8 mouse cellular contexts compared by ENCODE assay signal in genomic region chr7:128524641-128525040, GRCm38 (mm10). TPM values are rescaled to one million over a fixed set of nuclear protein-coding genes. Genes with fewer than 3 reads are reported as not detected.
DNase-seq lines count a peak whose midpoint lies in the region; ATAC-seq and TF ChIP-seq lines count a peak whose summit lies in the region.

No protein-coding gene starts in this region.

- 88% methylated on average over 3 of the region's 3 CpGs for WGBS in neural tube, embryonic 11.5 days
- WGBS in limb, embryonic 12.5 days, result 85% methylated on average over 3 of the region's 3 CpGs

- H3K36me3 ChIP-seq in neural tube, embryonic 11.5 days (ENCODE audit: control insufficient read depth, insufficient read depth, low read length), result no peaks in the 10 kb centered on the region
- H3K36me3 ChIP-seq in limb, embryonic 12.5 days, result no peaks in the 10 kb centered on the region

- no peak for DNase-seq in gastrocnemius, adult 2 months
- DNase-seq in gastrocnemius, adult 8-10 months (ENCODE audit: low spot score in 2 of 2), result no peak
- no peak for DNase-seq in neural tube, embryonic 11.5 days (ENCODE audit: low spot score)
- no peak for DNase-seq in neural tube, embryonic 10.5 days (ENCODE audit: extremely low spot score, low spot score)
- DNase-seq in urinary bladder, adult 2 months (ENCODE audit: low spot score), result no peak
- DNase-seq in layer of hippocampus, postnatal 36 days, result no peak
- DNase-seq in frontal cortex, postnatal 14 days (ENCODE audit: low spot score in 2 of 2), result no peak

- intact Hi-C loops in gastrocnemius, adult 2 months (cut with DNase I), result loop anchor here (5.0 kb wide), 3 partner anchors 33 to 88 kb away; partner anchors contain the start of genes Inpp5f and Tial1

- peaks cover 4% of the 10 kb centered on the region for H3K4me1 ChIP-seq in neural tube, embryonic 11.5 days (ENCODE audit: control insufficient read depth, insufficient read depth, low read length)
- peaks cover 30% of the 10 kb centered on the region for H3K4me1 ChIP-seq in limb, embryonic 12.5 days (replicated peaks)

- no peaks in the 10 kb centered on the region for H3K9me3 ChIP-seq in neural tube, embryonic 11.5 days (ENCODE audit: control insufficient read depth, low read length)
- H3K9me3 ChIP-seq in limb, embryonic 12.5 days, result no peaks in the 10 kb centered on the region

- H3K4me3 ChIP-seq in gastrocnemius, adult 2 months, result peak overlapping the region; percentile 98
- peak overlapping the region; percentile 47; the same call in 1 of the 2 replicates for H3K4me3 ChIP-seq in neural tube, embryonic 11.5 days (ENCODE audit: low read depth, low read length)
- peak overlapping the region; percentile 70 for H3K4me3 ChIP-seq in limb, embryonic 12.5 days (replicated peaks)

- H3K27me3 ChIP-seq in neural tube, embryonic 11.5 days (ENCODE audit: control insufficient read depth, insufficient read depth, low read length), result no peaks in the 10 kb centered on the region
- H3K27me3 ChIP-seq in limb, embryonic 12.5 days, result no peaks in the 10 kb centered on the region

- no peak overlapping the region for H3K9ac ChIP-seq in neural tube, embryonic 11.5 days (ENCODE audit: low read length)
- no peak overlapping the region for H3K9ac ChIP-seq in limb, embryonic 12.5 days (replicated peaks)

- peak overlapping the region; percentile 99 for H3K27ac ChIP-seq in gastrocnemius, adult 2 months
- no peak overlapping the region for H3K27ac ChIP-seq in neural tube, embryonic 11.5 days (ENCODE audit: low read depth, low read length)
- H3K27ac ChIP-seq in limb, embryonic 12.5 days, result no peak overlapping the region

- peak overlapping the region; percentile 75 for H3K4me2 ChIP-seq in neural tube, embryonic 11.5 days (ENCODE audit: low read depth)
- H3K4me2 ChIP-seq in limb, embryonic 12.5 days, result peak overlapping the region; percentile 88

- TF ChIP-seq CTCF in gastrocnemius, adult 2 months (IDR thresholded peaks at IDR 0.05), result no peak

- ATAC-seq in neural tube, embryonic 11.5 days (ENCODE audit: insufficient read depth, low FRiP score, low TSS enrichment), result no peak
- ATAC-seq in limb, embryonic 12.5 days (ENCODE audit: insufficient number of reproducible peaks, insufficient read depth, low FRiP score, low TSS enrichment, low read depth), result no peak

RNA-seq across cellular contexts. Expression of gene Bag3, which starts 1.2 kb away (rescaled TPM):
- 100 to 1,000 TPM; 133 to 186 TPM for total RNA-seq in gastrocnemius, adult 2 months (2021)
- 100 to 1,000 TPM; 114 to 137 (median 118) TPM for total RNA-seq in gastrocnemius, adult 8-10 months (2022)
- 6.0 and 7.2 TPM in 2 replicates for polyA plus RNA-seq in neural tube, embryonic 11.5 days (2014; fragmentation: Nextera tagmentation; extraction: Ambion mirVana)
- 8.7 and 9.2 TPM in 2 replicates for polyA plus RNA-seq in limb, embryonic 12.5 days (2016; fragmentation: Nextera tagmentation; extraction: Ambion mirVana)
- 30.4 and 54.6 TPM in 2 replicates for polyA plus RNA-seq in urinary bladder, adult 2 months (2012; rRNA removed)
- 10 to 100 TPM; 12.0 to 13.9 TPM for total RNA-seq in layer of hippocampus, postnatal 36 days (2021)

Comparison
In these comparisons a context has a peak if more than half of its experiments do, and no peak if none do; other contexts are left out.
1. H3K4me3 ChIP-seq: peak in every context shown above with its lines; median percentile 98 in gastrocnemius, adult 2 months; 70 in limb, embryonic 12.5 days; 47 in neural tube, embryonic 11.5 days.
2. RNA of gene Bag3, which starts 1.2 kb away (total RNA-seq): 133 to 186 TPM in gastrocnemius, adult 2 months and 114 to 137 TPM in gastrocnemius, adult 8-10 months; 12.0 to 13.9 TPM in layer of hippocampus, postnatal 36 days; every median in the first group is over 4 times any median in the second.